Comparison of ENCODE assay signal across 21 mouse cellular contexts in the genomic region with DNA sequence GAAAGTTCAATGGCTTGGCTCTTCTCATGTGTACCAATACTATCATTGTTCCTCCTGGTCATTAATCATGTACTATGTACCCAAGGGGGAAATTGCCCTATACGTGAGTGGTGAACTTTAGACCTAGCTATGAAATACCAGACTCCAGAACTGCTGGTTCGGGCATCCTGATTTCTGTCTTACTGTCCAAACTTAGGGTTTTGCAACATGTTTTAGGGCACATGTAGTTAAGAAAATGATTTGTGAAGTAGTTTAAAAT.
"Had no signal": no experiment of that assay in that cellular context is flagged by ENCODE, and none has a peak within 500 bp of the region (broad histone marks: within the 10 kb centered on the region; RNA-seq: fewer than 3 reads in every experiment).

No protein-coding gene starts in this region.

- H3K9me3 ChIP-seq: heart, embryonic 13.5 days; heart, embryonic 15.5 days; hindbrain, embryonic 13.5 days; hindbrain, embryonic 15.5 days; limb, embryonic 10.5 days; limb, embryonic 12.5 days; liver, embryonic 12.5 days had no signal

- DNase-seq: gastrocnemius, postnatal 14 days; gastrocnemius, postnatal 36 days; heart, adult 2 months; heart, postnatal 14 days; heart, postnatal 36 days; kidney, adult 18-20 months; kidney, adult 8-10 months; kidney, postnatal 10 days; kidney, postnatal 25 days; kidney, postnatal 4 days had no signal

- H3K4me1 ChIP-seq: heart, embryonic 13.5 days; heart, embryonic 15.5 days; limb, embryonic 12.5 days had no signal

- H3K4me3 ChIP-seq: heart, adult 2 months; heart, embryonic 13.5 days; heart, embryonic 15.5 days; hindbrain, embryonic 13.5 days; hindbrain, embryonic 15.5 days; layer of hippocampus, adult 2 months; left cerebral cortex, adult 2 months; limb, embryonic 10.5 days; limb, embryonic 12.5 days; liver, embryonic 12.5 days had no signal

- H3K4me2 ChIP-seq: heart, embryonic 11.5 days; heart, embryonic 13.5 days; heart, embryonic 15.5 days; hindbrain, embryonic 13.5 days; hindbrain, embryonic 15.5 days; limb, embryonic 12.5 days; liver, embryonic 12.5 days had no signal

- ATAC-seq: hindbrain, postnatal 0 days; liver, embryonic 12.5 days had no signal

- H3K9ac ChIP-seq: heart, embryonic 13.5 days; heart, embryonic 15.5 days; hindbrain, embryonic 13.5 days; hindbrain, embryonic 15.5 days; limb, embryonic 12.5 days; liver, embryonic 12.5 days had no signal

- H3K27ac ChIP-seq: heart, adult 2 months; heart, embryonic 13.5 days; heart, embryonic 15.5 days; hindbrain, embryonic 13.5 days; hindbrain, embryonic 15.5 days; hindbrain, postnatal 0 days; left cerebral cortex, adult 2 months; limb, embryonic 10.5 days; limb, embryonic 12.5 days; liver, embryonic 12.5 days had no signal

- H3K36me3 ChIP-seq: heart, embryonic 13.5 days; heart, embryonic 15.5 days; hindbrain, embryonic 13.5 days; hindbrain, embryonic 15.5 days; limb, embryonic 10.5 days; limb, embryonic 12.5 days; liver, embryonic 12.5 days had no signal

- H3K27me3 ChIP-seq: heart, embryonic 13.5 days; heart, embryonic 15.5 days; hindbrain, embryonic 13.5 days; hindbrain, embryonic 15.5 days; limb, embryonic 12.5 days; liver, embryonic 12.5 days had no signal
